Mouse (Mus musculus): Measurements from ENCODE around the gene Fam219a. TPM values are rescaled to one million over a fixed set of nuclear protein-coding genes. Genes with fewer than 3 reads are reported as not detected.

The Fam219a gene
- 1.2 and 2.0 TPM in 2 replicates for polyA plus RNA-seq (2014; fragmentation: Nextera tagmentation; extraction: Ambion mirVana)

- DNase-seq (ENCODE audit: low spot score) (peak; percentile 96), ATAC-seq (ENCODE audit: insufficient number of reproducible peaks, low FRiP score, low TSS enrichment, low read depth) (peak; percentile 97)
- H3K27me3 ChIP-seq (ENCODE audit: control insufficient read depth, insufficient read depth, low read length) = peaks cover 13% of the 10 kb centered on the region
- H3K4me2 ChIP-seq (ENCODE audit: low read depth, severe bottlenecking) = peak within 1 kb of the TSS; percentile 95
- H3K27ac ChIP-seq (replicated peaks; ENCODE audit: low read depth, low read length) = no peak within 1 kb of the TSS
- WGBS = under 1% methylated on average over 33 of the region's 41 CpGs
- no peaks in the 10 kb centered on the region for H3K36me3 ChIP-seq (ENCODE audit: control insufficient read depth, insufficient read depth, low read length)
- no peaks in the 10 kb centered on the region for H3K9me3 ChIP-seq (ENCODE audit: control insufficient read depth, low read length)
- peak within 1 kb of the TSS; percentile 68 for H3K4me3 ChIP-seq (ENCODE audit: low read depth, low read length)
- peaks cover 13% of the 10 kb centered on the region; the same call in 1 of the 2 replicates for H3K4me1 ChIP-seq (ENCODE audit: control insufficient read depth, insufficient read depth, low read length)
- peak within 1 kb of the TSS; percentile 45 for H3K9ac ChIP-seq (ENCODE audit: low read length)
These were observed at the start of gene Fam219a, which contains the start of gene Dnaic1 for GRCm38 (mm10) chr4:41569411-41569885. Fam219a (minus strand) TSS chr4:41569538. Dnaic1 (plus strand) TSS chr4:41569775.

- Histone ChIP-seq H3K4me1 (ENCODE audit: control insufficient read depth, insufficient read depth, low read length) (no peaks in the 10 kb centered on the region), H3K36me3 (ENCODE audit: control insufficient read depth, insufficient read depth, low read length) (no peaks in the 10 kb centered on the region), H3K4me2 (ENCODE audit: low read depth, severe bottlenecking) (no peak overlapping the region), H3K27me3 (ENCODE audit: control insufficient read depth, insufficient read depth, low read length) (peaks cover 4% of the 10 kb centered on the region), H3K9me3 (ENCODE audit: control insufficient read depth, low read length) (no peaks in the 10 kb centered on the region), H3K9ac (ENCODE audit: low read length) (no peak overlapping the region), H3K4me3 (ENCODE audit: low read depth, low read length) (no peak overlapping the region), H3K27ac (replicated peaks; ENCODE audit: low read depth, low read length) (no peak overlapping the region)
- 61% methylated on average over 9 of the region's 9 CpGs for WGBS
- DNase-seq (ENCODE audit: low spot score) (no peak), ATAC-seq (ENCODE audit: insufficient number of reproducible peaks, low FRiP score, low TSS enrichment, low read depth) (no peak)
These were observed 46.6 kb upstream of the Fam219a start for GRCm38 (mm10) chr4:41615661-41616599.

- Histone ChIP-seq H3K9me3 (ENCODE audit: control insufficient read depth, low read length) (no peaks in the 10 kb centered on the region), H3K27ac (replicated peaks; ENCODE audit: low read depth, low read length) (no peak overlapping the region), H3K9ac (ENCODE audit: low read length) (no peak overlapping the region), H3K36me3 (ENCODE audit: control insufficient read depth, insufficient read depth, low read length) (no peaks in the 10 kb centered on the region), H3K27me3 (ENCODE audit: control insufficient read depth, insufficient read depth, low read length) (no peaks in the 10 kb centered on the region; the same call in 1 of the 2 replicates), H3K4me1 (ENCODE audit: control insufficient read depth, insufficient read depth, low read length) (no peaks in the 10 kb centered on the region), H3K4me3 (ENCODE audit: low read depth, low read length) (no peak overlapping the region), H3K4me2 (ENCODE audit: low read depth, severe bottlenecking) (no peak overlapping the region)
- 15% methylated on average over 7 of the region's 7 CpGs for WGBS
- DNase-seq (ENCODE audit: low spot score) = peak; percentile 87
- ATAC-seq (ENCODE audit: insufficient number of reproducible peaks, low FRiP score, low TSS enrichment, low read depth) = no peak
These were observed 44.8 kb upstream of the Fam219a start for GRCm38 (mm10) chr4:41614156-41614555.

- ATAC-seq (ENCODE audit: insufficient number of reproducible peaks, low FRiP score, low TSS enrichment, low read depth) (no peak), DNase-seq (ENCODE audit: low spot score) (no peak)
- no peak overlapping the region for H3K27ac ChIP-seq (replicated peaks; ENCODE audit: low read depth, low read length)
- WGBS = 51% methylated on average over 8 of the region's 8 CpGs
- H3K27me3 ChIP-seq (ENCODE audit: control insufficient read depth, insufficient read depth, low read length) = no peaks in the 10 kb centered on the region; the same call in 1 of the 2 replicates
- H3K36me3 ChIP-seq (ENCODE audit: control insufficient read depth, insufficient read depth, low read length) = no peaks in the 10 kb centered on the region
- no peaks in the 10 kb centered on the region for H3K4me1 ChIP-seq (ENCODE audit: control insufficient read depth, insufficient read depth, low read length)
- H3K9me3 ChIP-seq (ENCODE audit: control insufficient read depth, low read length) = no peaks in the 10 kb centered on the region
- H3K9ac ChIP-seq (ENCODE audit: low read length) = no peak overlapping the region
- no peak overlapping the region for H3K4me2 ChIP-seq (ENCODE audit: low read depth, severe bottlenecking)
- H3K4me3 ChIP-seq (ENCODE audit: low read depth, low read length) = no peak overlapping the region
These were observed 42.8 kb upstream of the Fam219a start for GRCm38 (mm10) chr4:41612166-41612565.

- Histone ChIP-seq H3K4me1 (ENCODE audit: control insufficient read depth, insufficient read depth, low read length) (no peaks in the 10 kb centered on the region), H3K27ac (replicated peaks; ENCODE audit: low read depth, low read length) (no peak overlapping the region), H3K27me3 (ENCODE audit: control insufficient read depth, insufficient read depth, low read length) (no peaks in the 10 kb centered on the region; the same call in 1 of the 2 replicates), H3K36me3 (ENCODE audit: control insufficient read depth, insufficient read depth, low read length) (no peaks in the 10 kb centered on the region), H3K9ac (ENCODE audit: low read length) (no peak overlapping the region), H3K4me2 (ENCODE audit: low read depth, severe bottlenecking) (no peak overlapping the region), H3K9me3 (ENCODE audit: control insufficient read depth, low read length) (no peaks in the 10 kb centered on the region), H3K4me3 (ENCODE audit: low read depth, low read length) (no peak overlapping the region)
- no peak for DNase-seq (ENCODE audit: low spot score)
- no peak for ATAC-seq (ENCODE audit: insufficient number of reproducible peaks, low FRiP score, low TSS enrichment, low read depth)
- WGBS = 43% methylated on average over 6 of the region's 6 CpGs
These were observed 41.2 kb upstream of the Fam219a start for GRCm38 (mm10) chr4:41610594-41610980.

GRCm38 (mm10) chr4:41609681-41610593 is 40.6 kb upstream of the Fam219a start:
- ATAC-seq (ENCODE audit: insufficient number of reproducible peaks, low FRiP score, low TSS enrichment, low read depth) (no peak), DNase-seq (ENCODE audit: low spot score) (no peak)
- Histone ChIP-seq H3K4me3 (ENCODE audit: low read depth, low read length) (no peak overlapping the region), H3K9me3 (ENCODE audit: control insufficient read depth, low read length) (no peaks in the 10 kb centered on the region), H3K9ac (ENCODE audit: low read length) (no peak overlapping the region), H3K27ac (replicated peaks; ENCODE audit: low read depth, low read length) (no peak overlapping the region), H3K27me3 (ENCODE audit: control insufficient read depth, insufficient read depth, low read length) (no peaks in the 10 kb centered on the region), H3K36me3 (ENCODE audit: control insufficient read depth, insufficient read depth, low read length) (no peaks in the 10 kb centered on the region), H3K4me2 (ENCODE audit: low read depth, severe bottlenecking) (no peak overlapping the region), H3K4me1 (ENCODE audit: control insufficient read depth, insufficient read depth, low read length) (no peaks in the 10 kb centered on the region)
- WGBS = 86% methylated on average over 10 of the region's 10 CpGs

GRCm38 (mm10) chr4:41606784-41607183 is 37.4 kb upstream of the Fam219a start:
- H3K27me3 ChIP-seq (ENCODE audit: control insufficient read depth, insufficient read depth, low read length) = no peaks in the 10 kb centered on the region
- 32% methylated on average over 4 of the region's 4 CpGs for WGBS
- H3K27ac ChIP-seq (replicated peaks; ENCODE audit: low read depth, low read length) = no peak overlapping the region
- H3K9me3 ChIP-seq (ENCODE audit: control insufficient read depth, low read length) = no peaks in the 10 kb centered on the region
- ATAC-seq (ENCODE audit: insufficient number of reproducible peaks, low FRiP score, low TSS enrichment, low read depth) = no peak
- DNase-seq (ENCODE audit: low spot score) = peak; percentile 86
- H3K4me1 ChIP-seq (ENCODE audit: control insufficient read depth, insufficient read depth, low read length) = no peaks in the 10 kb centered on the region
- H3K36me3 ChIP-seq (ENCODE audit: control insufficient read depth, insufficient read depth, low read length) = no peaks in the 10 kb centered on the region
- H3K4me2 ChIP-seq (ENCODE audit: low read depth, severe bottlenecking) = no peak overlapping the region
- no peak overlapping the region for H3K4me3 ChIP-seq (ENCODE audit: low read depth, low read length)
- H3K9ac ChIP-seq (ENCODE audit: low read length) = no peak overlapping the region

Data from limb, embryonic 11.5 days (tissue).